Comparison of ENCODE assay signal across 7 mouse cellular contexts in the genomic region with DNA sequence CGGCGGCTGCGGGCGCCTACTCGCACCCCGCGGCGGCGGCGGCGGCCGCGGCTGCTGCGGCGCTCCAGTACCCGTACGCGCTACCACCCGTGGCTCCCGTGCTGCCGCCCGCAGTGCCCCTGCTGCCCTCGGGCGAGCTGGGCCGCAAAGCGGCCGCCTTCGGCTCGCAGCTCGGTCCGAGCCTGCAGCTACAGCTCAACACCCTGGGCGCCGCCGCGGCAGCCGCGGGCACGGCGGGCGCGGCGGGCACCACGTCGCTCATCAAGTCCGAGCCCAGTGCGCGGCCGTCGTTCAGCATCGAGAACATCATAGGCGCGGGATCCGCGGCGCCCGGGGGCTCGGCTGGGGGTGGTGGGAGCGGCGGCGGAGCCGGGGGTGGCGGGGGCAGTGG. TPM values are rescaled to one million over a fixed set of nuclear protein-coding genes. Genes with fewer than 3 reads are reported as not detected.
DNase-seq lines count a peak whose midpoint lies in the region; ATAC-seq and TF ChIP-seq lines count a peak whose summit lies in the region.

No protein-coding gene starts in this region.

- no peaks in the 10 kb centered on the region for H3K9me3 ChIP-seq in lung, postnatal 0 days (ENCODE audit: low read length)
- H3K9me3 ChIP-seq in forebrain, embryonic 16.5 days (ENCODE audit: control insufficient read depth, low read length): no peaks in the 10 kb centered on the region
- H3K9me3 ChIP-seq in liver, embryonic 13.5 days (replicated peaks): no peaks in the 10 kb centered on the region
- no peaks in the 10 kb centered on the region for H3K9me3 ChIP-seq in stomach, embryonic 16.5 days (replicated peaks; ENCODE audit: control insufficient read depth, low read length)

- H3K4me3 ChIP-seq in lung, postnatal 0 days (ENCODE audit: low read depth, low read length): peak overlapping the region; percentile 28
- H3K4me3 ChIP-seq in forebrain, embryonic 16.5 days (replicated peaks; ENCODE audit: low read length): peak overlapping the region; percentile 34
- H3K4me3 ChIP-seq in liver, embryonic 13.5 days (replicated peaks): peak overlapping the region; percentile 40
- peak overlapping the region; percentile 38 for H3K4me3 ChIP-seq in stomach, embryonic 16.5 days (replicated peaks; ENCODE audit: low read length)

- no peak overlapping the region for H3K9ac ChIP-seq in lung, postnatal 0 days (replicated peaks; ENCODE audit: low read depth)
- peak overlapping the region; percentile 22; the same call in 1 of the 2 replicates for H3K9ac ChIP-seq in forebrain, embryonic 16.5 days (replicated peaks; ENCODE audit: low read depth, low read length)
- no peak overlapping the region for H3K9ac ChIP-seq in liver, embryonic 13.5 days
- no peak overlapping the region; the same call in 1 of the 2 replicates for H3K9ac ChIP-seq in stomach, embryonic 16.5 days (ENCODE audit: low read length)

- DNase-seq in lung, postnatal 0 days (ENCODE audit: low spot score): no peak
- DNase-seq in lung, adult 18-20 months: no peak
- no peak for DNase-seq in liver, embryonic 13.5 days
- DNase-seq in left cerebral cortex, adult 11 months (ENCODE audit: low spot score): no peak
- no peak for DNase-seq in c-Kit-positive CD71-positive TER-119-positive erythroid progenitor cells, embryonic 14.5 days (ENCODE audit: low spot score)

- peaks cover 80% of the 10 kb centered on the region for H3K27me3 ChIP-seq in lung, postnatal 0 days (replicated peaks; ENCODE audit: insufficient read depth, low read length)
- peaks cover 44% of the 10 kb centered on the region for H3K27me3 ChIP-seq in forebrain, embryonic 16.5 days (replicated peaks; ENCODE audit: control insufficient read depth, insufficient read depth, low read length)
- peaks cover 98% of the 10 kb centered on the region for H3K27me3 ChIP-seq in liver, embryonic 13.5 days
- peaks cover 80% of the 10 kb centered on the region for H3K27me3 ChIP-seq in stomach, embryonic 16.5 days (ENCODE audit: control insufficient read depth, insufficient read depth, low read length)

- TF ChIP-seq CTCF in lung, postnatal 0 days (IDR thresholded peaks at IDR 0.05): no peak

- H3K4me1 ChIP-seq in lung, postnatal 0 days (ENCODE audit: insufficient read depth, low read depth, low read length): 0 out of 2 replicates have a peak, but pooled peaks cover 3% of the 10 kb centered on the region
- H3K4me1 ChIP-seq in forebrain, embryonic 16.5 days (replicated peaks; ENCODE audit: control insufficient read depth, insufficient read depth, low read length): peaks cover 21% of the 10 kb centered on the region
- peaks cover 21% of the 10 kb centered on the region; the same call in 1 of the 2 replicates for H3K4me1 ChIP-seq in liver, embryonic 13.5 days (replicated peaks)
- peaks cover 17% of the 10 kb centered on the region for H3K4me1 ChIP-seq in stomach, embryonic 16.5 days (ENCODE audit: control insufficient read depth, insufficient read depth, low read length)

- H3K36me3 ChIP-seq in lung, postnatal 0 days (ENCODE audit: insufficient read depth, low read length): no peaks in the 10 kb centered on the region
- no peaks in the 10 kb centered on the region for H3K36me3 ChIP-seq in forebrain, embryonic 16.5 days (ENCODE audit: control insufficient read depth, insufficient read depth)
- H3K36me3 ChIP-seq in liver, embryonic 13.5 days: no peaks in the 10 kb centered on the region
- H3K36me3 ChIP-seq in stomach, embryonic 16.5 days (ENCODE audit: control insufficient read depth, insufficient read depth, low read length): no peaks in the 10 kb centered on the region

- no peak overlapping the region for H3K27ac ChIP-seq in lung, postnatal 0 days (ENCODE audit: low read length)
- no peak overlapping the region for H3K27ac ChIP-seq in forebrain, embryonic 16.5 days (ENCODE audit: low read length)
- H3K27ac ChIP-seq in liver, embryonic 13.5 days: no peak overlapping the region
- no peak overlapping the region for H3K27ac ChIP-seq in stomach, embryonic 16.5 days (ENCODE audit: low read length)

- no peak for TF ChIP-seq EP300 in lung, postnatal 0 days (IDR thresholded peaks at IDR 0.05)

- under 1% methylated on average over 35 of the region's 62 CpGs for WGBS in lung, postnatal 0 days
- under 1% methylated on average over 48 of the region's 62 CpGs for WGBS in forebrain, embryonic 16.5 days
- whole genome bisulfite sequencing in liver, embryonic 13.5 days (ENCODE audit: insufficient replicate concordance): 2% methylated on average over 34 of the region's 62 CpGs
- WGBS in stomach, embryonic 16.5 days: under 1% methylated on average over 62 of the region's 62 CpGs

- peak overlapping the region; percentile 49 for H3K4me2 ChIP-seq in lung, postnatal 0 days (replicated peaks; ENCODE audit: low read depth, low read length)
- H3K4me2 ChIP-seq in forebrain, embryonic 16.5 days (ENCODE audit: low read length): peak overlapping the region; percentile 46
- H3K4me2 ChIP-seq in liver, embryonic 13.5 days: peak overlapping the region; percentile 45
- H3K4me2 ChIP-seq in stomach, embryonic 16.5 days (ENCODE audit: low read depth, low read length): peak overlapping the region; percentile 47

- ATAC-seq in lung, postnatal 0 days: peak; percentile 24; the same call in 1 of the 2 replicates
- ATAC-seq in forebrain, embryonic 16.5 days: no peak
- ATAC-seq in liver, embryonic 13.5 days (ENCODE audit: low read depth): no peak
- ATAC-seq in stomach, embryonic 16.5 days (ENCODE audit: insufficient read depth, low FRiP score): no peak

RNA-seq across cellular contexts. Expression of gene Foxd3, which starts 1.3 kb away (rescaled TPM):
- 0.05 TPM in 1 of 2 replicates, not detected in the other for polyA plus RNA-seq in lung, postnatal 0 days (2015; fragmentation: Nextera tagmentation; extraction: Ambion mirVana)
- 0.10 and 0.14 TPM in 2 replicates for polyA plus RNA-seq in forebrain, embryonic 16.5 days (2015; fragmentation: Nextera tagmentation; extraction: Ambion mirVana)
- not detected in 2 replicates for polyA plus RNA-seq in liver, embryonic 13.5 days (2015; fragmentation: Nextera tagmentation; extraction: Ambion mirVana)
- polyA plus RNA-seq in stomach, embryonic 16.5 days (2015; fragmentation: Nextera tagmentation; extraction: Ambion mirVana): 0.54 and 0.98 TPM in 2 replicates

RNA-seq across cellular contexts. Expression of gene Alg6, which starts 58.0 kb away (rescaled TPM):
- polyA plus RNA-seq in lung, postnatal 0 days (2015; fragmentation: Nextera tagmentation; extraction: Ambion mirVana): 7.3 and 10.0 TPM in 2 replicates
- 9.1 and 10.7 TPM in 2 replicates for polyA plus RNA-seq in forebrain, embryonic 16.5 days (2015; fragmentation: Nextera tagmentation; extraction: Ambion mirVana)
- polyA plus RNA-seq in liver, embryonic 13.5 days (2015; fragmentation: Nextera tagmentation; extraction: Ambion mirVana): 14.5 and 18.5 TPM in 2 replicates
- polyA plus RNA-seq in stomach, embryonic 16.5 days (2015; fragmentation: Nextera tagmentation; extraction: Ambion mirVana): 18.1 and 21.5 TPM in 2 replicates
